Mouse (Mus musculus) hindbrain, embryonic 10.5 days (tissue): ENCODE measurements around the gene Dnaaf5. TPM values are rescaled to one million over a fixed set of nuclear protein-coding genes. Genes with fewer than 3 reads are reported as not detected.
A peak's percentile ranks its signal among the peaks of the same experiment; 100 is the strongest.

ENCODE experiments used
- DNase-seq: peaks from one replicate; pipeline ENCODE4 v3.0.0-alpha.2; 2017; ENCODE audit warnings: low spot score
- H3K27ac ChIP-seq: fragments of 300-500 bp; sonication (generic); 2 replicates; pipeline ENCODE4 v1.5.1; 2016; ENCODE audit warnings: mild to moderate bottlenecking, moderate library complexity
- H3K27me3 ChIP-seq: fragments of 300-500 bp; sonication (generic); 2 replicates; pipeline ENCODE4 v1.6.1; 2016; ENCODE audit warnings: mild to moderate bottlenecking; ENCODE audit not compliant: poor library complexity, insufficient read depth, severe bottlenecking
- H3K36me3 ChIP-seq: fragments of 300-500 bp; sonication (generic); 2 replicates; pipeline ENCODE4 v1.6.1; 2016; ENCODE audit warnings: mild to moderate bottlenecking, moderate library complexity
- H3K4me1 ChIP-seq: fragments of 300-500 bp; sonication (generic); replicated peaks from 2 replicates; pipeline ENCODE4 v1.6.1; 2016; ENCODE audit warnings: mild to moderate bottlenecking
- H3K4me3 ChIP-seq: fragments of 300-500 bp; sonication (generic); 2 replicates; pipeline ENCODE4 v1.5.1; 2016; ENCODE audit warnings: mild to moderate bottlenecking, moderate library complexity
- H3K9me3 ChIP-seq: fragments of 300-500 bp; sonication (generic); 2 replicates; pipeline ENCODE4 v1.6.1; 2016; ENCODE audit warnings: mild to moderate bottlenecking, moderate library complexity
- WGBS: fragments of 180-500 bp; shearing (Covaris S2); methylation state at CpG from one replicate; pipeline ENCODE4 v1.1.7; 2016; 5-methylcytosine and 5-hydroxymethylcytosine counted together
- polyA plus RNA-seq: library from polyadenylated mRNA; unstranded; fragments of >200 nt; fragmentation: Nextera tagmentation; extraction: Ambion mirVana; gene quantifications from 2 replicates; pipeline ENCODE4 v1.2.1, GENCODE M21; 2016

The Dnaaf5 gene
- polyA plus RNA-seq, 1 experiment from 2014 or later: 10.3 TPM

DNA sequence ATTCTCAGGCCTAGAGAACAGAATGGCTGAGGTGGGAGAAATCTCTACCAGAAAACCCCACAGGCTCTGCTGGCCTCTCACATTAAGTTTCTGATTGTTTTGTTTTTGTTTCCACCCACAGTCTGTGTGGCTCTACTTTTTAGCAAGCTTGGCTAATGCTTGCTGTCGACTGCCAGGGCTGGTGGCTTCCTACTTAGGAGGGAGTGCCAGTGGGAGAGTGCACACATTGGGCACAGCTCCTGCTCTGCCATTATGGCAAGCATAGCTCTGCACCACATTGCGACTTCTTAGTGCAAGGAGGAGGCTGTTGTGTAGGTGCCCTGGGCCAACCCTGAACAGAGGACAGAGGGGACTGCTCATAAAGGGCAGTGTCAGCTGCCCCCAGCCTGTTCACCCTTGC is 33.1 kb downstream of the Dnaaf5 start:
- 96% methylated on average over 2 of the region's 2 CpGs for WGBS
- Histone ChIP-seq H3K27me3 (no peaks in the 10 kb centered on the region), H3K4me1 (no peaks in the 10 kb centered on the region), H3K27ac (no peak overlapping the region), H3K4me3 (no peak overlapping the region), H3K9me3 (no peaks in the 10 kb centered on the region), H3K36me3 (peaks cover 98% of the 10 kb centered on the region)
- DNase-seq: no peak

DNA sequence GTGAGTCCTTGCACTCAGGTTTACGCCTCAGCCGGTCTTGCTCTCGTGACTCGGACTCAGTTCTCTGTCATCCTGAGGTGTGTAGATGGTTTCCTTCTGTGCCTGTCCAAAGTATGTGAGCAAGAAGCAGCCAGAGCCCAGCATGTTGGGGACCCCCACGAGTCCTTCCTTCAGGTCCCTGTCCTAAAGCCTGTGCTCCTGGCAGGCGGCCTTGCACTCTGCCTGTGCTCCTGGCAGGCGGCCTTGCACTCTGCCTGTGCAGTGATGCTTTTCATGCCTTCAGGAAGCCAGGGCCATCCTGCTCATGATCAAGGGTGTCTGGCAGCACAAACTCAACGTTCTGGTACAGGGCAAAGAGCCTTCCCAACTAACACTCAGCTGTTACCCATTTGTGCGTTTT is 33.6 kb downstream of the Dnaaf5 start:
- H3K27me3 ChIP-seq: no peaks in the 10 kb centered on the region

DNA sequence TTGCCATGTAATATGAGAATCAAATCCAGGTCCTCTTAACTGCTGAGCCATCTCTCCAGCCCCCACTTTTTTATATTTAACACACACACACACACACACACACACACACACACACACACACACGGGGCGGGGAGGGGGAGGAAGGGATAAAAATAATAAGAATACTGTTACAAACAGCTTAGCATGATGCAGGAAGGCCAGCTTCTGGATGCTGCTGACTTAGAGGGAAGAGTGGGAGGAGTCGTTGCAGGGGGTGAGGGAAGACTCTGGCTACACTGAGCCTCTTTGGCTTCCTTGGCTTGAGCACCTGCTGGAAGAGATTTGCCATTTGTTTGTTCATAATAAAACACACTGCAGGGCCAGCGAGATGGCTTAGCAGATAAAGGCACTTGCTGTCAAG is 34.9 kb downstream of the Dnaaf5 start:
- H3K27me3 ChIP-seq: no peaks in the 10 kb centered on the region
- DNase-seq: no peak
- no peak overlapping the region for H3K27ac ChIP-seq
- WGBS: 90% methylated on average over 4 of the region's 4 CpGs
- no peaks in the 10 kb centered on the region for H3K4me1 ChIP-seq
- H3K36me3 ChIP-seq: peaks cover 86% of the 10 kb centered on the region
- no peak overlapping the region for H3K4me3 ChIP-seq
- no peaks in the 10 kb centered on the region for H3K9me3 ChIP-seq

More for the DNA sequence above, 33.6 kb downstream of the Dnaaf5 start:
- Histone ChIP-seq H3K4me1 (no peaks in the 10 kb centered on the region), H3K27ac (no peak overlapping the region), H3K4me3 (no peak overlapping the region), H3K9me3 (no peaks in the 10 kb centered on the region), H3K36me3 (peaks cover 96% of the 10 kb centered on the region)
- no peak for DNase-seq
- 93% methylated on average over 9 of the region's 9 CpGs for WGBS

DNA sequence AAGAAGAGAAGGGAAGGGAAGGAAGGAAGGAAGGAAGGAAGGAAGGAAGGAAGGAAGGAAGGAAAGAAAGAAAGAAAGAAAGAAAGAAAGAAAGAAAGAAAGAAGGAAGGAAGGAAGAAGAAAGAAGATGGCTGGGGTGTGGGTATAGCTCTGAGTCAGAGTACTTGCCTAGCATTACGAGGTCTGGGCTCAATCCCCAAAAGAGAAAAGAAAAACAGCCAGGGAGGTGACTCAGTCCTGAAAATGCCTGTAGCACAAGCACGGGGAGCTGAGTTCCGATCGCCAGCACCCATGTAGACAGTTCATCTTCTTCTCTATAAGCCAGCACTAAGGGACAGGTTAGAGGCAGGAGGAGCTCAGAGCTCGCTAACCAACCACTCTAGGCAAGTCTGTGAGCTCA is 39.7 kb downstream of the Dnaaf5 start:
- H3K36me3 ChIP-seq: peaks cover 41% of the 10 kb centered on the region
- no peak for DNase-seq
- no peaks in the 10 kb centered on the region for H3K4me1 ChIP-seq
- no peak overlapping the region for H3K27ac ChIP-seq
- H3K4me3 ChIP-seq: no peak overlapping the region
- no peaks in the 10 kb centered on the region for H3K27me3 ChIP-seq
- 92% methylated on average over 5 of the region's 5 CpGs for WGBS
- no peaks in the 10 kb centered on the region for H3K9me3 ChIP-seq

DNA sequence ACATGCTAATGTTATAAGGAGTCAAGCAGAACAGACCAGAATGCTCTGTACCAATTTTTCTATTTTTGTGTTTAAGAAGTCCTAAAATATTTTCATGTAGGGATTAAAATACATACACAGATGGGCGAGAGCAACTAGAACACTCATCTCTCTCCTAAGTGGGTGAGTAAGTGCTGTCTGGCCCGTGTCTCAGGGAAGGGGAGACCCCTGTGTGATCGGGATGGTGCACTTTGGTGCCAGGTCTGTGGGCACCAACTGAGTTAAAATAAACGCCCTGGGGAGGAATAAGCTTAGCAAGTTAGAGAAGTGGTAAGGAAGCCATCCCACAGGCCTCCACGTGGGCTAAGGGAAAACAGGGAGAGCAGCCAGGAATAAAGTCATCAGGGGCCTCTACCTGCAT is 40.9 kb downstream of the Dnaaf5 start:
- Histone ChIP-seq H3K36me3 (peaks cover 29% of the 10 kb centered on the region), H3K27ac (no peak overlapping the region), H3K27me3 (no peaks in the 10 kb centered on the region), H3K4me3 (no peak overlapping the region), H3K9me3 (no peaks in the 10 kb centered on the region), H3K4me1 (no peaks in the 10 kb centered on the region)
- WGBS: 78% methylated on average over 5 of the region's 5 CpGs
- DNase-seq: no peak

GRCm38 (mm10) chr5:139198779-139199178 is 48.8 kb downstream of the Dnaaf5 start:
- H3K27ac ChIP-seq: peak overlapping the region; percentile 18; the same call in 1 of the 2 replicates
- no peaks in the 10 kb centered on the region; the same call in 1 of the 2 replicates for H3K27me3 ChIP-seq
- DNase-seq: no peak
- no peak overlapping the region for H3K4me3 ChIP-seq
- WGBS: 92% methylated on average over 3 of the region's 3 CpGs
- no peaks in the 10 kb centered on the region for H3K36me3 ChIP-seq
- no peaks in the 10 kb centered on the region for H3K9me3 ChIP-seq
- H3K4me1 ChIP-seq: peaks cover 30% of the 10 kb centered on the region

GRCm38 (mm10) chr5:139199636-139199994 is 49.6 kb downstream of the Dnaaf5 start:
- 44% methylated on average over 2 of the region's 2 CpGs for WGBS
- Histone ChIP-seq H3K4me3 (peak overlapping the region; percentile 98), H3K27ac (peak overlapping the region; percentile 92), H3K27me3 (no peaks in the 10 kb centered on the region; the same call in 1 of the 2 replicates), H3K9me3 (no peaks in the 10 kb centered on the region), H3K4me1 (peaks cover 30% of the 10 kb centered on the region), H3K36me3 (no peaks in the 10 kb centered on the region)
- DNase-seq: no peak

GRCm38 (mm10) chr5:139199995-139200769 is 50.2 kb downstream of the Dnaaf5 start, which contains the start of gene Sun1:
TSS of gene Sun1 (plus strand) at chr5:139200637.
- peak within 1 kb of the TSS; percentile 92 for H3K27ac ChIP-seq
- H3K27me3 ChIP-seq: no peaks in the 10 kb centered on the region; the same call in 1 of the 2 replicates
- no peaks in the 10 kb centered on the region for H3K36me3 ChIP-seq
- peak within 1 kb of the TSS; percentile 98 for H3K4me3 ChIP-seq
- DNase-seq: peak; percentile 98
- H3K4me1 ChIP-seq: peaks cover 30% of the 10 kb centered on the region
- 1% methylated on average over 63 of the region's 64 CpGs for WGBS
- no peaks in the 10 kb centered on the region for H3K9me3 ChIP-seq

GRCm38 (mm10) chr5:139200770-139201569 is 50.9 kb downstream of the Dnaaf5 start:
- 1% methylated on average over 57 of the region's 57 CpGs for WGBS
- Histone ChIP-seq H3K27ac (peak overlapping the region; percentile 92), H3K36me3 (no peaks in the 10 kb centered on the region), H3K9me3 (no peaks in the 10 kb centered on the region), H3K4me3 (peak overlapping the region; percentile 98), H3K27me3 (no peaks in the 10 kb centered on the region; the same call in 1 of the 2 replicates), H3K4me1 (peaks cover 32% of the 10 kb centered on the region)
- no peak for DNase-seq

- 81% methylated on average over 11 of the region's 11 CpGs for WGBS
- H3K4me3 ChIP-seq: peak overlapping the region; percentile 98
These were observed 52.1 kb downstream of the Dnaaf5 start for GRCm38 (mm10) chr5:139202127-139202526.

GRCm38 (mm10) chr5:139203312-139203711 is 53.3 kb downstream of the Dnaaf5 start:
- Histone ChIP-seq H3K27me3 (no peaks in the 10 kb centered on the region; the same call in 1 of the 2 replicates), H3K4me1 (peaks cover 40% of the 10 kb centered on the region), H3K27ac (no peak overlapping the region), H3K36me3 (0 out of 2 replicates have a peak, but pooled peaks cover 2% of the 10 kb centered on the region), H3K9me3 (no peaks in the 10 kb centered on the region), H3K4me3 (no peak overlapping the region)
- WGBS: 92% methylated on average over 5 of the region's 5 CpGs
- no peak for DNase-seq

More at GRCm38 (mm10) chr5:139202127-139202526, 52.1 kb downstream of the Dnaaf5 start:
- H3K27me3 ChIP-seq: no peaks in the 10 kb centered on the region; the same call in 1 of the 2 replicates
- peaks cover 40% of the 10 kb centered on the region for H3K4me1 ChIP-seq
- H3K27ac ChIP-seq: 0 out of 2 replicates have a peak overlapping the region, but pooled peaks have one; percentile 92
- H3K36me3 ChIP-seq: no peaks in the 10 kb centered on the region
- DNase-seq: no peak
- H3K9me3 ChIP-seq: no peaks in the 10 kb centered on the region

- Histone ChIP-seq H3K27ac (no peak overlapping the region), H3K4me3 (no peak overlapping the region), H3K27me3 (no peaks in the 10 kb centered on the region), H3K36me3 (peaks cover 29% of the 10 kb centered on the region), H3K4me1 (peaks cover 26% of the 10 kb centered on the region), H3K9me3 (no peaks in the 10 kb centered on the region)
- WGBS: 68% methylated on average over 4 of the region's 4 CpGs
- no peak for DNase-seq
These were observed 56.1 kb downstream of the Dnaaf5 start for GRCm38 (mm10) chr5:139206081-139206480.

DNA sequence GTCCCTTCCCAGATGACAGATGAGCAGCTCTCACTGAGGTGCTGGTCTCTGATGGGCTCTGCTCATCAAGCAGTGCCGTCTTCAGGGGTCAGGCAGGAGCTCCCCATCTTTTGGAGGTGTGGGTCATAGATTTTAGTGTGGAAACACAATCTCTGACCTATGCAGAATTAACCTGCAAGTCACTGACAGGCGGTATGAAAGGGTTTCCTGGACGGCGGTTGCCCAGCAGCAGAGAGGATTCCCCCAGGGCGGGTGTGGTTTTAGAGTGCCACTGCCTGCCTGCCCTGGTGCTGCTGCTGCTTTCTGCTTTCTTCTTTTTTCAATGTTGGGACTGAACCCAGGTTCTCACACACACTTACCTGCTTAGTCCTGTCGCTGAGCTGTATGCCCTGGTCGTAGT is 56.5 kb downstream of the Dnaaf5 start:
- H3K4me3 ChIP-seq: no peak overlapping the region
- 79% methylated on average over 7 of the region's 7 CpGs for WGBS
- DNase-seq: no peak
- H3K27me3 ChIP-seq: no peaks in the 10 kb centered on the region
- H3K36me3 ChIP-seq: peaks cover 32% of the 10 kb centered on the region
- H3K27ac ChIP-seq: no peak overlapping the region
- peaks cover 22% of the 10 kb centered on the region for H3K4me1 ChIP-seq
- no peaks in the 10 kb centered on the region for H3K9me3 ChIP-seq
